Mouse (Mus musculus) gastrocnemius, postnatal 14 days (tissue): ENCODE measurements at regions not wholly inside any gene's neighbourhood (a gene's known extent, or its start where the extent isn't known, plus 50 kb on each side); places are given as distances from the start of the nearest gene placed in this dataset.
"Not testable (repeated sequence)": the region's sequence is repeated elsewhere in the genome, so short reads cannot be mapped to it uniquely, and the experiment has no call there.

Experiments used
- DNase-seq: peaks from one replicate; pipeline ENCODE4 v3.0.0; 2021; ENCODE audit warnings: mixed read lengths
- intact Hi-C: fragments of 180-260 bp; cut with DNase I; formaldehyde crosslinking; loops from one replicate; pipeline ENCODE4 v1.15.1; 2025; ENCODE audit warnings: low total_unique reads

GRCm38 (mm10) chr10:99320797-99321196, 57.8 kb downstream of the Dusp6 start:
- intact Hi-C loops, result no loop called here
- DNase-seq, result no peak

GRCm38 (mm10) chr10:99323358-99323757, 60.3 kb downstream of the Dusp6 start:
- no peak for DNase-seq
- intact Hi-C loops, result no loop called here

DNA sequence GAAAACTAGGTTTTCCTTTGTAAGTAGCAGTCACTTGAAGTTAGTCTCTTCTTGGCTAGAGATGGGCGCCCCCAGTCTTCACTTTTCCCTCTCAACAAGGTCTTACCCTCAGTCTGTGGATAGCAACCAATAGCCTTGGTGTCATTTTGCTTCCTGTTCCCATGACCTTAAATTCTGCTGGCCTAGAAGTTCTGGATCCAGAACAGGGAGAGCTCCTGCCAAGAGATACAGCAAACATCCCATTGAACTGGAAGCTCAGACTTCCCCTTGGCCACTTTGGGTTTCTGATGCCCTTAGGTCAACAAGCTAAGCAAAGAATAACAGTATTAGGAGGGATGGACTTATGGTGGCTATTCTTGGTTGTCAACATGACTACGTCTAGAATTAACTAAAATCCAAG, 64.5 kb downstream of the Dusp6 start:
- intact Hi-C loops, result no loop called here
- no peak for DNase-seq

GRCm38 (mm10) chr10:99328568-99328967, 65.5 kb downstream of the Dusp6 start:
- intact Hi-C loops, result no loop called here
- no peak for DNase-seq

- DNase-seq, result no peak
- intact Hi-C loops, result no loop called here
Observed at GRCm38 (mm10) chr10:99329469-99329868, 66.4 kb downstream of the Dusp6 start.

DNA sequence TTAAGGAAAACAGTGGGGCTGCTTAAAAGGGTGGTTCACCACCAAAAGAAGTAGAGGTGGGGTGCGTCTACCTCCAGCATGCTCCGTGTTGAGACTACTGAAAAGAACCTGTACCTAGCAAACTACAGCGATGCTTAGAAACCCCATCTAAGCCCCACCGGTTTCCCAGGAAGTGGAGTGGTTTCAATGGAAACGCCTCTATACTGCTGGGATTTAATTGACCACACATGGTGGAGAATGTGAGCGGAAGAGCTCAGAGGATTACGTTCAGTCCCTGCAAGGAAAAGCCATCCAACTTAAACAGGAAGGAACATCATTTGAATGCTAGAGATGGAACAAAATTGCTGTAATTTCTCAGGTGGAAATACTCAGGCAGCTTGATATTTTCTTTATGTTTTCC, 67.5 kb downstream of the Dusp6 start:
- intact Hi-C loops, result no loop called here
- no peak for DNase-seq

GRCm38 (mm10) chr10:99331876-99332275, 68.8 kb downstream of the Dusp6 start:
- intact Hi-C loops, result no loop called here
- no peak for DNase-seq

DNA sequence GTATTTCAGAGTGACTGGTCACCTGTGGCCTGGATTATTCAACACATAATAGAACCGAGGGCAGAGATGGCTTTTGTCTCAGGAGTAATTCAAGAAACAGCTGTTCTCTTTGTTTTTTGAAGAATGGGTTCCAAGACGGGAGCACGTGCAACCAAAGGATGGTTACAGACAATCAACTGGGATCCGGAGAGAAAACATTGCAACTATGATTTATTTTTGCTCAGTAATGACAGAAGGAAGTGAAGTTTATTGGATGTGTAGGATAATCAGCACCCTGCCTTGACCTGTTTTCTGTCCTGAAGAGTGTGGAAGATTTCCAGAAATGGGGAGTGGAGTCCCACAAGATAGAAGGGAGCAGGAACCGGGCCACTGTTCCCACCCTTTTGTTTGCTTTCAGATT, 70.8 kb downstream of the Dusp6 start:
- DNase-seq, result no peak
- intact Hi-C loops, result no loop called here

- intact Hi-C loops, result no loop called here
- DNase-seq, result no peak
Observed at GRCm38 (mm10) chr10:99336091-99336490, 73.1 kb downstream of the Dusp6 start.

GRCm38 (mm10) chr10:99338790-99339189, 75.8 kb downstream of the Dusp6 start:
- DNase-seq, intact Hi-C loops: not testable (repeated sequence)

GRCm38 (mm10) chr10:99339291-99339912, 76.4 kb downstream of the Dusp6 start:
- not testable (repeated sequence) for DNase-seq

GRCm38 (mm10) chr10:99340057-99340456, 77.0 kb downstream of the Dusp6 start:
- DNase-seq, intact Hi-C loops: not testable (repeated sequence)

More at GRCm38 (mm10) chr10:99339291-99339912, 76.4 kb downstream of the Dusp6 start:
- intact Hi-C loops, result not testable (repeated sequence)

- no peak for DNase-seq
- intact Hi-C loops, result no loop called here
Observed at GRCm38 (mm10) chr10:99349125-99349716, 86.2 kb downstream of the Dusp6 start.

DNA sequence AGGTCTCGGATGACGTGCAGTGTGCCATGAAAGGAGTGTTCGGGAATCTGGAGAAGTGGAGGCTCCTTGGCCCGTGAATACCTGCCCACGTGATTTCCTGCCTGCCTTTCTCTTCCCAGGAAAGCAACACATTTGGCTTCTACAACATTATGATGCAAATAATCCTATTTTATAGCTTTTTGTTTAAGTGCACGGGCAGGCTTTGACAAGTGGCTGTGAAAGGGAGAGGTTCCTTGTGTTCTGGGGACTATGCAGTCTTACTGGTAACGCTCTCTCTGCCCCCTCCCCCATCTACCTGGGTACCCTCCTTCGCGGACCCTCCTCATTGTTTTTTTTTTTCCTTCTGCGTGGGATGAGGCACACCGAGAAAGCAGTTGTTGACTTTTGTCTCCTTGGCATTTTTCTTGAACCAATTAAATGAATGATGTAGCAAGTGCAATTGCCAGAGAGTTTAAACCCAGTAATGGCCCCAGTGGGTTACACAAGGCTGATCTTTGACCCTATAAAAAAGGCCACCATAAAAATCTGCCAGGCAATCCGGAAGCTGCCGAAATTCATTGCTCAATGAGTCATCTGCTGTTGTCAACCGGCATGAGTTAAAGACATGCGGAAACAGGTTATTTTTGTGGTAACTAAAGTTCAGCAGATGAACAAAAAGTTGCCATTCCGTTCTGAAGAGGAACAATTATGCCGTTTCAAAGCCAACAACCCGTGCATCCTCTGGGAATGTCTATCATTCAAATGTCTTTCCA, 90.7 kb downstream of the Dusp6 start:
- no peak for DNase-seq
- intact Hi-C loops, result no loop called here

DNA sequence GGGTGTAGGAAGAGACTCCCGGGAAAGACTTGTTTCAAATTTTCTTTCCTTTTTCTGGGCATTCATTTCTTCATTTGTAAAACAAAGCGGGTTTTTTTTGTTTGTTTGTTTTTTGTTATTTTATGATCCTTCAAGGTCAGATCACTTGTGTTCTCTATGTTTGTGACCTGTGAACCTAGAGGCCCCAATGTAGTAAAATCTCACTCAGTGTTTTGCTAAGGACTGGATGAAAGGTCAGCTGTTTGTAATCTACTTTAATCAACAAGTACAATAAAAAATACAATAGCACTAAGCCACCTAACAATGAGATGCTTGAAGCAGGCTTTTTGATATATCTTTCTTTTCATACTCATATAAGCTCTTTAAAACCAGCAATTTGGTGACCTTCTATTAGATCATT, 91.3 kb downstream of the Dusp6 start:
- no peak for DNase-seq
- intact Hi-C loops, result no loop called here

DNA sequence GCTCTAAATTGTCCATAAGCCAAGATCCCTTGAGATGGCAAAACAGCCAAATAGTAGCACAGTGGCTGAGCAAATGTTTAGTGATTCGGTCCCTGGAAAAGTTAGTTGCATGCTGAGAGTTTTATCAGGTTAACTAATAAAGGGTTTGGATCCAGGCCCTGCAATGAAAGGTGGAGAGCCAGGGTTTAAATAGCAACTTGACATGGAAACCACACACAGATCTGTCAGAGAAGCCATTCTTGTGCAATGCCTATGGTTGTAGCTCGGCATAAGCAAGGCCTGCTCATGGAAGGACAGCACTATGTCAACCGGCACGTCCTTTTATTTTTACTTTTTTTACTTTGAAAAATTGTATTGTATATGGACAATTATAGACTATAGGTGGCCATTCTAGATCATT, 92.3 kb downstream of the Dusp6 start:
- DNase-seq, result no peak
- intact Hi-C loops, result no loop called here

DNA sequence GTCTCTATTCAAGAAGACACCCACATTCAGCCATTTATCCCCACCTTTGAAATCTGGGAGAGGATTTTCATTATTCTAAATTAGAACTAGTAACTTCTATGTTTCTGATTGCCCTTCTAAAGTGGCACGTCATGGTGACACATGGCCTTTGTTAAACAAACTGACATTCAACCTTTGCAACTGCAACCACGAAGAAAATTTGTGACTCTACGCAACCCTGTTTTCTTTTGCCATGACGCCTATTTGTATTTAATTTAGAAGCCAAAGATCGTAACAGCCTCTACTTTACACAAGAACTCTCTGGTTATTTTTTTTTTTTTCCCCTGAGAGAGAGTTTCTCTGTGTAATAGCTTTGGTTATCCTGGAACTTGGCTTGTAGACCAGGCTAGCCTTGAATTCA, 93.2 kb downstream of the Dusp6 start:
- intact Hi-C loops, result no loop called here
- no peak for DNase-seq

DNA sequence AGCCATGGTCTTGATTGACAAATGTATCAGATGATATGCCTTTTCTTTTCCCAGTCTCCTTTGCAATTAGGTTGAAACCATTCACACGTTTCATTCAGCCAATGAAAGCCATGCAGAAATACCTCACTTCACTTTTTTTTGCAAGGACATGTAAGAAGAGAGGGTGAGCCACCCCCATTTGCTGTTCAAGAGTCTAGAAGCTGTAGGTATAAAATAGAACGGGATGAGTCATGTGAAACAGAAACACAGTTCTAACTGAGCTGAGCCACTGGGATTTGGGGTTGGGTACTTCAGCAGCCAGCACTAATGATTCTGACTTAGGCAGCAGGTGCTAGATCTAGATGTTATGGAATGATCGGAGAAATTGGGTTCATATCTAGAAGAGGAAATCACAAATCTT, 93.9 kb downstream of the Dusp6 start:
- DNase-seq, result no peak
- intact Hi-C loops, result no loop called here

DNA sequence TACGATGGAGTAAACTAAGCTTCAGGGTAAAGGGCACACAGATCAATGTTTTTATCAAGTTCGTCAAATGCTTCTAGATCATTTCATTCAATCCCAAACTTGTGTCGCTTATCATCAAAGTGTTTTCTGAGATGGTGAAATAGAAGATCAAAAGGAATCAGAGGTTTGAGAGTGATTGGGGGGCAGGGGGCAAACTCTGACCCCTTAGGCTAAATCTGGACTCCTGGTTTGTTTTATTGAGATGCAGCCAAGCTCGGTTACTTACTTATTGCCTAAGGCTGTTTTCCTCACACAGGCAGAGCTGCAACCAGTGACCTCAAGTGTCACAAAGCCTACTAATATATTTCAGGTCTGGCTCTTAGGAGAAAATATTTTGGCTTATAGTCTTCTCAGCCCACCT, 94.3 kb downstream of the Dusp6 start:
- no peak for DNase-seq
- intact Hi-C loops, result no loop called here

DNA sequence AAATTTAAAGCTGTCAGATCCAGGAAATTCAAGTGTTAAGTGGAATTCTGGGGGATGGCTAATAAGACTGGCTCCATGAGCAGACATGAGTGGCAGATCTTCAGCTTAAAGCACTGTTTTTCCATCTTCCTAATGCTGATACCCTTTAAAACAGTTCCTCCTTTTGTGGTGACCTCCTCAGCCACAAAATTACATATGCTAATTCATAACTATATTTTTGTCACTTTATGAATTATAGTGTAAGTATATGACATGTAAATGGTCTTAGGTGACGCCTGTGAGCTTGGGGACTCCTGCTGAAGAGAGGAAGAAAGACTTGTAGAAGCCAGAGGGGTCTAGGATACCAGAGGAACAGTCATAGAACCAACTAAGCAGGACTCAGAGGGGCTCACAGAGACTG, 95.2 kb downstream of the Dusp6 start:
- intact Hi-C loops, result no loop called here
- DNase-seq, result no peak

DNA sequence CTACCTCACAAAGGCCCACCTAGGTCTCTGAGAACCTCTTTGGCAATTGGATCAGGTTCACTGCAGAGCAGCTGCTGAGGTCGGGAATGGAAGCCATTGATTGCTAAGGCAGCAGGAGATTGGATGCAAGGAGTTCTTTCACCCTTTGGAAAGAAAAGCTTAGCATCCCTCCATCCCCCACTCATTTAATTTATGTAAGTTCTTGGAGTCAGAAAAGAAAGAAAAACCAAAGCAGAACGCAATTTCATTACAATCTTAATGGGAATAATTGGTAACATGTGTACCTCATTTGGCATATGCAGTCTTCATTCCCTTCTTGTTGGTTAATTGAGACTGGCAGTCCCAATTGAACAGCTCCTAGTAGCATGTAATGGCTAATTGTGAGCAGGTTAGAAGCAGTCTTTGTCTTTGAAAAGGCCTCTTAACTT, 96.4 kb downstream of the Dusp6 start:
- no peak for DNase-seq
- intact Hi-C loops, result no loop called here
